In the genomic region with DNA sequence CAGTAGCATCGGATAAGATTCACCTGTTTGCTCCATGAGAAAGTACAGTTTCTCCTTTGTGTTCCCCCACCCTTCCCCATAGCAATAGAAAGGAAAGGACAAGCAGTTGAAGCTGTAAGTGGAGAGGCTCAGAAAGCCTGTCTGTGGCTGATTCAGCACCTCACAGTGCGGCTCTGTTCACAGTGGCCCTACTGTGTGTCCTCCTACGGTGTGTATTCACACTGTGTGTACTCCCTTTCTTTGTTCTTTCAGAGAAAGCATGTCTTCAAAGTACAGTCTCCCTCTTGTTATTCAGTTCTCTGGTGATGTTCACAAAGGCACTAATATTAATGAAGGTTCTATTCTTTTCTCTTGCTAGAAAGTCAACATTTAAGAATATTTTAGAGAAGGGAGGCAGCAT, we compare ENCODE assay signal across 25 mouse cellular contexts.
"Had no signal": no experiment of that assay in that cellular context is flagged by ENCODE, and none has a peak within 500 bp of the region (broad histone marks: within the 10 kb centered on the region; RNA-seq: fewer than 3 reads in every experiment).

No protein-coding gene starts in this region.

- H3K4me1 ChIP-seq: embryonic facial prominence, embryonic 12.5 days; forebrain, embryonic 15.5 days had no signal

- H3K9me3 ChIP-seq: embryonic facial prominence, embryonic 10.5 days; embryonic facial prominence, embryonic 12.5 days; embryonic facial prominence, embryonic 13.5 days; embryonic facial prominence, embryonic 15.5 days; forebrain, embryonic 10.5 days; forebrain, embryonic 12.5 days; forebrain, embryonic 13.5 days; forebrain, embryonic 15.5 days had no signal

- H3K4me2 ChIP-seq: embryonic facial prominence, embryonic 12.5 days; embryonic facial prominence, embryonic 13.5 days; embryonic facial prominence, embryonic 15.5 days; forebrain, embryonic 12.5 days; forebrain, embryonic 13.5 days; forebrain, embryonic 15.5 days had no signal

- H3K4me3 ChIP-seq: embryonic facial prominence, embryonic 10.5 days; embryonic facial prominence, embryonic 12.5 days; embryonic facial prominence, embryonic 13.5 days; embryonic facial prominence, embryonic 15.5 days; erythroblast, embryonic 14.5 days; forebrain, embryonic 10.5 days; forebrain, embryonic 12.5 days; forebrain, embryonic 13.5 days; forebrain, embryonic 15.5 days; gastrocnemius, adult 2 months; heart, adult 2 months had no signal

- H3K36me3 ChIP-seq: embryonic facial prominence, embryonic 10.5 days; embryonic facial prominence, embryonic 12.5 days; embryonic facial prominence, embryonic 13.5 days; embryonic facial prominence, embryonic 15.5 days; forebrain, embryonic 10.5 days; forebrain, embryonic 12.5 days; forebrain, embryonic 15.5 days had no signal

- DNase-seq: cerebellum, adult 8-10 months; cerebellum, adult 9-10 months; cerebellum, adult 9-11 months; cerebellum, postnatal 10 days; cerebellum, postnatal 14 days; cerebellum, postnatal 25 days; cerebellum, postnatal 36 days; embryo, embryonic 11 days; forebrain, postnatal 0 days; gastrocnemius, adult 2 months; gastrocnemius, postnatal 10 days; gastrocnemius, postnatal 14 days; gastrocnemius, postnatal 25 days; gastrocnemius, postnatal 36 days; heart, adult 18-20 months; heart, adult 2 months had no signal

- H3K27ac ChIP-seq: embryonic facial prominence, embryonic 10.5 days; embryonic facial prominence, embryonic 12.5 days; embryonic facial prominence, embryonic 13.5 days; embryonic facial prominence, embryonic 15.5 days; forebrain, embryonic 10.5 days; forebrain, embryonic 12.5 days; forebrain, embryonic 13.5 days; forebrain, embryonic 15.5 days; gastrocnemius, adult 2 months; heart, adult 2 months had no signal

- H3K9ac ChIP-seq: embryonic facial prominence, embryonic 12.5 days; embryonic facial prominence, embryonic 13.5 days; embryonic facial prominence, embryonic 15.5 days; forebrain, embryonic 12.5 days; forebrain, embryonic 13.5 days; forebrain, embryonic 15.5 days; forebrain, postnatal 0 days had no signal

- H3K27me3 ChIP-seq: embryonic facial prominence, embryonic 12.5 days; embryonic facial prominence, embryonic 13.5 days; embryonic facial prominence, embryonic 15.5 days; forebrain, embryonic 12.5 days; forebrain, embryonic 13.5 days; forebrain, embryonic 15.5 days had no signal
